Mouse (Mus musculus) heart, postnatal 0 days (tissue): ENCODE measurements around the gene Zmat5.

Experiments used
- CTCF ChIP-seq: IDR thresholded peaks from 2 replicates; pipeline ENCODE4 v1.5.1; 2016; ENCODE audit warnings: antibody characterized with exemption, control low read depth, low read depth
- EP300 ChIP-seq: IDR thresholded peaks from 2 replicates; pipeline ENCODE4 v1.6.1; 2016; ENCODE audit warnings: antibody characterized with exemption, low read depth

DNA sequence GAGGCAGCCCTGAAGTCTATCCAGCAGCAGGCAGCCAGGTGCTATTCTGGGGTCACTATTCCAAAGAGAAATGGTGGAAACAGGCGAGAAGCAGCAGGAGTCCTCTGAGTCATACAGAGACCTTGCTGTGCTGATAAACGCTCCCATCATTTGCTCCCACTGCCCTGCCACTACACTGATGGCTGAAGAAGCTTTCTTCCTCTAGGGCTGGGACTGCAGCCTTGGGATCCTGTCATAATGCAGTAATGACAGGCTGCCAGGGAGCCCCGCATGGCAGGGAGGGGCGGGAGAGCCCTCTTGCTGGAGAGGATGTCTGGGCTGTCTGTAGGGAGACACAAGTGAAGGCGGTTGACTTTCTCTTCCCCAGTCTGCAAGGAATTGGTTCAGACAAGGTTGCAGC is 60.0 kb downstream of the Zmat5 start:
- TF ChIP-seq CTCF (no peak), EP300 (no peak)
